Mouse (Mus musculus): Measurements from ENCODE around the gene Med27. TPM values are rescaled to one million over a fixed set of nuclear protein-coding genes. Genes with fewer than 3 reads are reported as not detected.
"Not testable (repeated sequence)": the region's sequence is repeated elsewhere in the genome, so short reads cannot be mapped to it uniquely, and the experiment has no call there.

Med27 gene
- polyA plus RNA-seq, 1 experiment from 2014 or later: 75.2 TPM

GRCm38 (mm10) chr2:29516621-29517170 is 170.1 kb downstream of the Med27 start:
- Histone ChIP-seq H3K4me1 (peaks cover 33% of the 10 kb centered on the region), H3K36me3 (no peaks in the 10 kb centered on the region), H3K4me3 (no peak overlapping the region), H3K9ac (no peak overlapping the region), H3K27me3 (replicated peaks) (no peaks in the 10 kb centered on the region), H3K4me2 (replicated peaks) (no peak overlapping the region), H3K27ac (no peak overlapping the region), H3K9me3 (no peaks in the 10 kb centered on the region)
- no peak for ATAC-seq (ENCODE audit: low FRiP score, low read depth)
- WGBS: 45% methylated on average over 9 of the region's 9 CpGs

- Histone ChIP-seq H3K4me2 (replicated peaks) (no peak overlapping the region), H3K36me3 (no peaks in the 10 kb centered on the region), H3K27ac (no peak overlapping the region), H3K9me3 (no peaks in the 10 kb centered on the region), H3K4me1 (peaks cover 31% of the 10 kb centered on the region), H3K9ac (no peak overlapping the region), H3K4me3 (no peak overlapping the region), H3K27me3 (replicated peaks) (no peaks in the 10 kb centered on the region)
- WGBS: 25% methylated on average over 3 of the region's 3 CpGs
- no peak for ATAC-seq (ENCODE audit: low FRiP score, low read depth)
Observed at GRCm38 (mm10) chr2:29519402-29519801, 172.8 kb downstream of the Med27 start.

- H3K4me3 ChIP-seq: no peak overlapping the region
- WGBS: 83% methylated on average over 6 of the region's 6 CpGs
- H3K9ac ChIP-seq: no peak overlapping the region
- H3K27ac ChIP-seq: no peak overlapping the region
- no peak for ATAC-seq (ENCODE audit: low FRiP score, low read depth)
- no peaks in the 10 kb centered on the region for H3K36me3 ChIP-seq
- no peaks in the 10 kb centered on the region for H3K27me3 ChIP-seq (replicated peaks)
- no peak overlapping the region for H3K4me2 ChIP-seq (replicated peaks)
- H3K9me3 ChIP-seq: no peaks in the 10 kb centered on the region
- H3K4me1 ChIP-seq: peaks cover 39% of the 10 kb centered on the region
Observed at GRCm38 (mm10) chr2:29520206-29520605, 173.6 kb downstream of the Med27 start.

- Histone ChIP-seq H3K9ac (no peak overlapping the region), H3K4me1 (peaks cover 40% of the 10 kb centered on the region), H3K27ac (no peak overlapping the region), H3K9me3 (no peaks in the 10 kb centered on the region), H3K4me3 (no peak overlapping the region), H3K36me3 (no peaks in the 10 kb centered on the region), H3K27me3 (replicated peaks) (no peaks in the 10 kb centered on the region), H3K4me2 (replicated peaks) (no peak overlapping the region)
- WGBS: 82% methylated on average over 7 of the region's 7 CpGs
- no peak for ATAC-seq (ENCODE audit: low FRiP score, low read depth)
Observed at GRCm38 (mm10) chr2:29521486-29521885, 174.9 kb downstream of the Med27 start.

GRCm38 (mm10) chr2:29523918-29524811 is 177.5 kb downstream of the Med27 start:
- H3K9ac ChIP-seq: no peak overlapping the region
- H3K36me3 ChIP-seq: no peaks in the 10 kb centered on the region
- peaks cover 31% of the 10 kb centered on the region for H3K4me1 ChIP-seq
- no peaks in the 10 kb centered on the region for H3K27me3 ChIP-seq (replicated peaks)
- H3K9me3 ChIP-seq: no peaks in the 10 kb centered on the region
- H3K27ac ChIP-seq: no peak overlapping the region
- H3K4me2 ChIP-seq (replicated peaks): no peak overlapping the region
- H3K4me3 ChIP-seq: no peak overlapping the region
- no peak for ATAC-seq (ENCODE audit: low FRiP score, low read depth)
- 73% methylated on average over 12 of the region's 12 CpGs for WGBS

- Histone ChIP-seq H3K9me3 (no peaks in the 10 kb centered on the region), H3K36me3 (no peaks in the 10 kb centered on the region), H3K27me3 (replicated peaks) (no peaks in the 10 kb centered on the region), H3K9ac (no peak overlapping the region), H3K4me2 (replicated peaks) (no peak overlapping the region), H3K4me3 (no peak overlapping the region), H3K4me1 (peaks cover 28% of the 10 kb centered on the region), H3K27ac (no peak overlapping the region)
- no peak for ATAC-seq (ENCODE audit: low FRiP score, low read depth)
- WGBS: 57% methylated on average over 4 of the region's 4 CpGs
Observed at GRCm38 (mm10) chr2:29525273-29525805, 178.7 kb downstream of the Med27 start.

- WGBS: 72% methylated on average over 14 of the region's 14 CpGs
- Histone ChIP-seq H3K4me1 (peaks cover 28% of the 10 kb centered on the region), H3K4me2 (replicated peaks) (no peak overlapping the region), H3K9ac (no peak overlapping the region), H3K27me3 (replicated peaks) (no peaks in the 10 kb centered on the region), H3K9me3 (no peaks in the 10 kb centered on the region), H3K36me3 (no peaks in the 10 kb centered on the region), H3K27ac (no peak overlapping the region), H3K4me3 (no peak overlapping the region)
- no peak for ATAC-seq (ENCODE audit: low FRiP score, low read depth)
Observed at GRCm38 (mm10) chr2:29526266-29526665, 179.6 kb downstream of the Med27 start.

GRCm38 (mm10) chr2:29527480-29527879 is 180.9 kb downstream of the Med27 start:
- H3K27me3 ChIP-seq (replicated peaks); H3K27ac ChIP-seq; H3K36me3 ChIP-seq; H3K9ac ChIP-seq; H3K9me3 ChIP-seq; H3K4me2 ChIP-seq (replicated peaks); ATAC-seq (ENCODE audit: low FRiP score, low read depth); H3K4me3 ChIP-seq: not testable (repeated sequence)
- 92% methylated on average over 7 of the region's 9 CpGs for WGBS
- H3K4me1 ChIP-seq: peaks cover 28% of the 10 kb centered on the region

GRCm38 (mm10) chr2:29528811-29529210 is 182.2 kb downstream of the Med27 start:
- WGBS: 90% methylated on average over 5 of the region's 5 CpGs

GRCm38 (mm10) chr2:29529788-29530187 is 183.2 kb downstream of the Med27 start:
- not testable (repeated sequence) for H3K9ac ChIP-seq; H3K9me3 ChIP-seq; H3K27me3 ChIP-seq (replicated peaks); H3K4me2 ChIP-seq (replicated peaks); H3K4me3 ChIP-seq; ATAC-seq (ENCODE audit: low FRiP score, low read depth); H3K27ac ChIP-seq; H3K36me3 ChIP-seq
- H3K4me1 ChIP-seq: peaks cover 12% of the 10 kb centered on the region
- 98% methylated on average over 2 of the region's 2 CpGs for WGBS

More at GRCm38 (mm10) chr2:29528811-29529210, 182.2 kb downstream of the Med27 start:
- no peak overlapping the region for H3K9ac ChIP-seq
- H3K27me3 ChIP-seq (replicated peaks): no peaks in the 10 kb centered on the region
- no peak overlapping the region for H3K4me2 ChIP-seq (replicated peaks)
- H3K4me1 ChIP-seq: peaks cover 22% of the 10 kb centered on the region
- H3K27ac ChIP-seq: no peak overlapping the region
- H3K4me3 ChIP-seq: no peak overlapping the region
- H3K9me3 ChIP-seq: no peaks in the 10 kb centered on the region
- no peaks in the 10 kb centered on the region for H3K36me3 ChIP-seq
- no peak for ATAC-seq (ENCODE audit: low FRiP score, low read depth)

- no peak overlapping the region for H3K4me3 ChIP-seq
- no peak overlapping the region for H3K27ac ChIP-seq
- no peaks in the 10 kb centered on the region for H3K36me3 ChIP-seq
- H3K9ac ChIP-seq: no peak overlapping the region
- H3K4me1 ChIP-seq: no peaks in the 10 kb centered on the region
- H3K27me3 ChIP-seq (replicated peaks): no peaks in the 10 kb centered on the region
- H3K4me2 ChIP-seq (replicated peaks): no peak overlapping the region
- 90% methylated on average over 3 of the region's 3 CpGs for WGBS
- no peak for ATAC-seq (ENCODE audit: low FRiP score, low read depth)
- H3K9me3 ChIP-seq: no peaks in the 10 kb centered on the region
Observed at GRCm38 (mm10) chr2:29532173-29532572, 185.6 kb downstream of the Med27 start.

- Histone ChIP-seq H3K27me3 (replicated peaks) (no peaks in the 10 kb centered on the region), H3K4me3 (no peak overlapping the region), H3K4me1 (no peaks in the 10 kb centered on the region), H3K9ac (no peak overlapping the region), H3K27ac (no peak overlapping the region), H3K36me3 (no peaks in the 10 kb centered on the region), H3K4me2 (replicated peaks) (no peak overlapping the region), H3K9me3 (no peaks in the 10 kb centered on the region)
- 81% methylated on average over 5 of the region's 5 CpGs for WGBS
- no peak for ATAC-seq (ENCODE audit: low FRiP score, low read depth)
Observed at GRCm38 (mm10) chr2:29532921-29533320, 186.3 kb downstream of the Med27 start.

Data from neural tube, embryonic 12.5 days (tissue).